Mouse (Mus musculus) liver, embryonic 14.5 days (tissue): ENCODE results near the gene Akr1c18.

ENCODE experiments used
- CTCF ChIP-seq: IDR thresholded peaks from 2 replicates; pipeline ENCODE4 v1.5.1; 2016; ENCODE audit warnings: antibody characterized with exemption, low read depth, control low read depth
- EP300 ChIP-seq: IDR thresholded peaks from 2 replicates; pipeline ENCODE4 v1.6.1; 2016; ENCODE audit warnings: antibody characterized with exemption, low read depth

DNA sequence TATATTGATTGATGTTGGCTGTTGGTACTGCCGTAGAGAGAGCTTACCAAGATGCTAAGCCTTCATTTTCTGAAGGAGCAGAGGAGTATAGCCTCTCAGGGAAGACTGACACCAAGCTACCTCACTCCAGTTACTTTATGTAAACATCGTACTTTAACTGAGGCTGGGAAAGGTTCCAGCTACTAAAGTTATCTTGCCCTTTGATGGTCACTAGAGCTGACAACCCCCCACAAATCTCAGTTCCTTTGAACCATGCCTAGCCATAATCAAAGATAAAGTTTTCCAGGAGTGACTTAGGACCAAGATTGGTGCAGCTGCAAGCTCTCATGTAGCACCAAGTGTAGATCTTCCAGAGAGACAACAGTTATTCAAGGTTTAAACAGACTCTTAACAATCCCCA is 22.5 kb upstream of the Akr1c18 start:
- no peak for TF ChIP-seq CTCF
- no peak for TF ChIP-seq EP300
